Mouse (Mus musculus): ENCODE measurements around the gene Ccdc50.

GRCm38 (mm10) chr16:27391845-27392244, 3.2 kb downstream of the Ccdc50 start:
- TF ChIP-seq POLR2A (IDR thresholded peaks at IDR 0.05; ENCODE audit: control insufficient read depth, extremely low read depth, insufficient read depth, low read length, poor library complexity) (no peak), CTCF (IDR thresholded peaks at IDR 0.05; ENCODE audit: borderline replicate concordance, control insufficient read depth, extremely low read depth, insufficient read depth, low read length, poor library complexity) (no peak)
